Mouse (Mus musculus) testis, adult 2 months (tissue): Measurements from ENCODE around the gene Gna13.

Source experiments
- CTCF ChIP-seq: fragments of 200-500 bp; IDR thresholded peaks from 2 replicates; pipeline ENCODE4 v1.5.1; 2012; ENCODE audit warnings: low read depth, mild to moderate bottlenecking, inconsistent platforms, low read length, moderate library complexity; ENCODE audit not compliant: control insufficient read depth, insufficient read depth, insufficient replicate concordance
- POLR2A ChIP-seq: fragments of 200-500 bp; IDR thresholded peaks from 2 replicates; pipeline ENCODE4 v1.6.1; 2012; ENCODE audit warnings: low read depth, mild to moderate bottlenecking, inconsistent platforms, low read length, moderate library complexity; ENCODE audit not compliant: control insufficient read depth

DNA sequence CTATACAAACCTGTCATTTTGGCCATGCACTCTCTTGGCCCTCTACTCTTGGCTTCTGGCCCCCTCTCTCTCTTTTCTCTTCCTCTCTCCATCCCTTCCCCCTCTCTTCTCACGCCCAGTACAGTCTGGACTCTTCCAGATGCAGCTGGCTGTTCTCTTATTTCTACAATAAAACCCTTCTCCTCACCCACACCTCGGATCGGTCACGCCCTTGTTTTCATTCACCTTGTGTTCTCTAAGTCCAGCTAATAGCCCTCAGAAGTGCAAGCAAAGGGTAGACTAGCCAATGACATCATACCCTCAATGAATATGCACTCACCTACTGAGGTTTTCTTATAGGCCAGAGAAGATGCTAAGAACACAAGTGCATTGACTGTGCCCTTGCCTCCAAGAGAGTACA, 11.1 kb upstream of the Gna13 start:
- TF ChIP-seq CTCF (no peak), POLR2A (no peak)
